Mouse (Mus musculus) small intestine, adult 2 months (tissue): ENCODE data around the gene E2f2.

Source experiments
- CTCF ChIP-seq: fragments of 200-500 bp; IDR thresholded peaks from 2 replicates; pipeline ENCODE4 v1.5.1; 2012; ENCODE audit warnings: low read depth, mild to moderate bottlenecking, control low read depth, inconsistent platforms, low read length, moderate library complexity, mixed read lengths; ENCODE audit not compliant: insufficient replicate concordance, insufficient read length; ENCODE audit errors: extremely low read depth
- POLR2A ChIP-seq: fragments of 200-500 bp; IDR thresholded peaks from 2 replicates; pipeline ENCODE4 v1.6.1; 2012; ENCODE audit warnings: low read depth, mild to moderate bottlenecking, control low read depth, inconsistent platforms, low read length, moderate library complexity

- no peak for TF ChIP-seq POLR2A
- no peak for TF ChIP-seq CTCF
Observed at GRCm38 (mm10) chr4:136164981-136165380, 7.2 kb upstream of the E2f2 start.
